Mouse (Mus musculus): Measurements from ENCODE around the gene Jag2. TPM values are rescaled to one million over a fixed set of nuclear protein-coding genes. Genes with fewer than 3 reads are reported as not detected.
A peak's percentile ranks its signal among the peaks of the same experiment; 100 is the strongest.

Jag2 gene
- polyA plus RNA-seq, 1 experiment from 2014 or later: 3.0 TPM

DNA sequence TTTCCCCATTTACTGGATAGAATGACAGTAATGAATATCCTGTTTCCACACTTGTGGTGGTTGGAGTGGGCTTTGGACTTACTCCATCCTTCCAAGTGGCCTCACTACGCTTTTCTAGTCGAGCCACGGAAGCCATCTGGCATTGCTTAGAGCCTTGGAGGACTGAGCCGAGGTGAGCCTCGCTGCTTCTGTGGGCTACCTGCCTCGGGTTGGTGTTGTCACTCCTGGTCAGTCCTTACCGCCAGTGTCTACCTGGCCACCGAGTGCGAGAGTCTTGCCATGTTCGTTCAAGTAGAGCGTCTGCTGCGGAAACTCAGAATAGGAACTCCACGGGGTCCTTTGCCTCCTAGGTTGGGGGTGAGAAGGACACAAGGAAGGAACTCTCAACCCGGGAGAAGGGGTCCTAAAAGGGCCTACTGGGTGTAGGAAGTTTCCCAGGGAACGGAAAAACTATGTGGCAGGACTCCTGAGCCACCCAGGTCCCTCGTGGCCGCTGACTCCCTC, 52.5 kb downstream of the Jag2 start:
- Histone ChIP-seq H3K9me3 (ENCODE audit: control insufficient read depth, low read length) (no peaks in the 10 kb centered on the region), H3K4me1 (ENCODE audit: control insufficient read depth, insufficient read depth, low read length) (peaks cover 10% of the 10 kb centered on the region), H3K27me3 (ENCODE audit: control insufficient read depth, insufficient read depth, low read length) (peaks cover 62% of the 10 kb centered on the region), H3K4me3 (ENCODE audit: low read depth, low read length) (peak overlapping the region; percentile 27), H3K9ac (ENCODE audit: low read length) (no peak overlapping the region), H3K36me3 (ENCODE audit: control insufficient read depth, insufficient read depth, low read length) (no peaks in the 10 kb centered on the region), H3K4me2 (peak overlapping the region; percentile 51), H3K27ac (ENCODE audit: low read depth, low read length) (no peak overlapping the region)
- ATAC-seq (ENCODE audit: low FRiP score) (no peak), DNase-seq (ENCODE audit: low spot score, missing footprints) (peak; percentile 87)
- WGBS: 7% methylated on average over 17 of the region's 17 CpGs

- peaks cover 62% of the 10 kb centered on the region for H3K27me3 ChIP-seq (ENCODE audit: control insufficient read depth, insufficient read depth, low read length)
- WGBS: 6% methylated on average over 28 of the region's 28 CpGs
- H3K4me2 ChIP-seq: peak overlapping the region; percentile 4; the same call in 1 of the 2 replicates
- DNase-seq (ENCODE audit: low spot score, missing footprints) (peak; percentile 92), ATAC-seq (ENCODE audit: low FRiP score) (peak; percentile 6; the same call in 1 of the 2 replicates)
- peaks cover 10% of the 10 kb centered on the region for H3K4me1 ChIP-seq (ENCODE audit: control insufficient read depth, insufficient read depth, low read length)
- H3K4me3 ChIP-seq (ENCODE audit: low read depth, low read length): no peak overlapping the region; the same call in 1 of the 2 replicates
- no peak overlapping the region for H3K27ac ChIP-seq (ENCODE audit: low read depth, low read length)
- H3K9ac ChIP-seq (ENCODE audit: low read length): no peak overlapping the region
- no peaks in the 10 kb centered on the region for H3K36me3 ChIP-seq (ENCODE audit: control insufficient read depth, insufficient read depth, low read length)
- no peaks in the 10 kb centered on the region for H3K9me3 ChIP-seq (ENCODE audit: control insufficient read depth, low read length)
Measured at GRCm38 (mm10) chr12:112876332-112877072, 53.1 kb downstream of the Jag2 start.

GRCm38 (mm10) chr12:112875225-112876013, 54.2 kb downstream of the Jag2 start:
- Histone ChIP-seq H3K27me3 (ENCODE audit: control insufficient read depth, insufficient read depth, low read length) (peaks cover 65% of the 10 kb centered on the region), H3K9ac (ENCODE audit: low read length) (no peak overlapping the region), H3K4me1 (ENCODE audit: control insufficient read depth, insufficient read depth, low read length) (peaks cover 10% of the 10 kb centered on the region), H3K4me2 (no peak overlapping the region), H3K9me3 (ENCODE audit: control insufficient read depth, low read length) (no peaks in the 10 kb centered on the region), H3K4me3 (ENCODE audit: low read depth, low read length) (no peak overlapping the region), H3K27ac (ENCODE audit: low read depth, low read length) (no peak overlapping the region), H3K36me3 (ENCODE audit: control insufficient read depth, insufficient read depth, low read length) (no peaks in the 10 kb centered on the region)
- ATAC-seq (ENCODE audit: low FRiP score) (peak; percentile 55), DNase-seq (ENCODE audit: low spot score, missing footprints) (peak; percentile 98)
- 25% methylated on average over 16 of the region's 16 CpGs for WGBS

GRCm38 (mm10) chr12:112874199-112874598, 55.4 kb downstream of the Jag2 start:
- DNase-seq (ENCODE audit: low spot score, missing footprints) (no peak), ATAC-seq (ENCODE audit: low FRiP score) (no peak)
- WGBS: 16% methylated on average over 22 of the region's 22 CpGs
- Histone ChIP-seq H3K9me3 (ENCODE audit: control insufficient read depth, low read length) (no peaks in the 10 kb centered on the region), H3K9ac (ENCODE audit: low read length) (no peak overlapping the region), H3K4me3 (ENCODE audit: low read depth, low read length) (0 out of 2 replicates have a peak overlapping the region, but pooled peaks have one; percentile 18), H3K4me2 (peak overlapping the region; percentile 39; the same call in 1 of the 2 replicates), H3K36me3 (ENCODE audit: control insufficient read depth, insufficient read depth, low read length) (no peaks in the 10 kb centered on the region), H3K27me3 (ENCODE audit: control insufficient read depth, insufficient read depth, low read length) (peaks cover 64% of the 10 kb centered on the region), H3K4me1 (ENCODE audit: control insufficient read depth, insufficient read depth, low read length) (peaks cover 10% of the 10 kb centered on the region), H3K27ac (ENCODE audit: low read depth, low read length) (no peak overlapping the region)

- H3K27me3 ChIP-seq (ENCODE audit: control insufficient read depth, insufficient read depth, low read length): peaks cover 59% of the 10 kb centered on the region
- peak; percentile 20 for ATAC-seq (ENCODE audit: low FRiP score)
- no peak overlapping the region for H3K9ac ChIP-seq (ENCODE audit: low read length)
- H3K9me3 ChIP-seq (ENCODE audit: control insufficient read depth, low read length): no peaks in the 10 kb centered on the region
- no peaks in the 10 kb centered on the region for H3K36me3 ChIP-seq (ENCODE audit: control insufficient read depth, insufficient read depth, low read length)
- WGBS: 21% methylated on average over 18 of the region's 18 CpGs
- peaks cover 10% of the 10 kb centered on the region for H3K4me1 ChIP-seq (ENCODE audit: control insufficient read depth, insufficient read depth, low read length)
- H3K27ac ChIP-seq (ENCODE audit: low read depth, low read length): no peak overlapping the region
- H3K4me2 ChIP-seq: peak overlapping the region; percentile 39; the same call in 1 of the 2 replicates
- no peak overlapping the region for H3K4me3 ChIP-seq (ENCODE audit: low read depth, low read length)
- peak; percentile 93 for DNase-seq (ENCODE audit: low spot score, missing footprints)
Measured at GRCm38 (mm10) chr12:112873452-112874190, 56.0 kb downstream of the Jag2 start.

- Histone ChIP-seq H3K4me1 (ENCODE audit: control insufficient read depth, insufficient read depth, low read length) (peaks cover 10% of the 10 kb centered on the region), H3K9me3 (ENCODE audit: control insufficient read depth, low read length) (no peaks in the 10 kb centered on the region), H3K27me3 (ENCODE audit: control insufficient read depth, insufficient read depth, low read length) (peaks cover 53% of the 10 kb centered on the region), H3K4me2 (no peak overlapping the region), H3K4me3 (ENCODE audit: low read depth, low read length) (no peak overlapping the region), H3K27ac (ENCODE audit: low read depth, low read length) (no peak overlapping the region), H3K9ac (ENCODE audit: low read length) (no peak overlapping the region), H3K36me3 (ENCODE audit: control insufficient read depth, insufficient read depth, low read length) (no peaks in the 10 kb centered on the region)
- DNase-seq (ENCODE audit: low spot score, missing footprints): no peak
- ATAC-seq (ENCODE audit: low FRiP score): no peak
- WGBS: 82% methylated on average over 10 of the region's 10 CpGs
Measured at GRCm38 (mm10) chr12:112872991-112873390, 56.6 kb downstream of the Jag2 start.

GRCm38 (mm10) chr12:112871272-112871671, 58.3 kb downstream of the Jag2 start:
- 66% methylated on average over 2 of the region's 2 CpGs for WGBS
- no peak overlapping the region for H3K4me3 ChIP-seq (ENCODE audit: low read depth, low read length)
- H3K27me3 ChIP-seq (ENCODE audit: control insufficient read depth, insufficient read depth, low read length): peaks cover 36% of the 10 kb centered on the region
- H3K9ac ChIP-seq (ENCODE audit: low read length): no peak overlapping the region
- H3K36me3 ChIP-seq (ENCODE audit: control insufficient read depth, insufficient read depth, low read length): no peaks in the 10 kb centered on the region
- DNase-seq (ENCODE audit: low spot score, missing footprints): no peak
- peaks cover under 1% of the 10 kb centered on the region; the same call in 1 of the 2 replicates for H3K4me1 ChIP-seq (ENCODE audit: control insufficient read depth, insufficient read depth, low read length)
- ATAC-seq (ENCODE audit: low FRiP score): no peak
- no peak overlapping the region for H3K27ac ChIP-seq (ENCODE audit: low read depth, low read length)
- H3K4me2 ChIP-seq: no peak overlapping the region
- no peaks in the 10 kb centered on the region for H3K9me3 ChIP-seq (ENCODE audit: control insufficient read depth, low read length)

DNA sequence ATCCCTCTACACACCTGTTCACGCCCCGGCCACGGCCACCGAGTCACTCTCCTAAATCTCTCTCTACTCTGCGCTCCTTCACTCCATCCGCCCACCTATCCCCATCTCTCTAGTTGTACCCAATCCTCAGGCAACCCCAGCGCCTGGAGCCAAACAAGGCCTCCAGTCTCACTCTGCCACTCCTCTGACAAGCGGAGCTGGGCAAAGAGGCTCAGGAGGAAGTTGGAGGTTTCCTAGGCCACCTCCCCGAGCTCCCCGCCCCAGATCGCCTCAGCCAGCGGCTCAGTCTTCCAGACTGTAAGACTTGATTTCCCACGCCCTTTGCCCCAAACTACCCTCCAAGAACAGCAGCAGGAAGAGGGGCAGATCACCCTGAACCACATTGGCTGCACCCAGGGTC, 58.8 kb downstream of the Jag2 start:
- H3K4me2 ChIP-seq: no peak overlapping the region
- ATAC-seq (ENCODE audit: low FRiP score) (no peak), DNase-seq (ENCODE audit: low spot score, missing footprints) (no peak)
- WGBS: 58% methylated on average over 13 of the region's 13 CpGs
- H3K9me3 ChIP-seq (ENCODE audit: control insufficient read depth, low read length): no peaks in the 10 kb centered on the region
- no peak overlapping the region for H3K4me3 ChIP-seq (ENCODE audit: low read depth, low read length)
- H3K9ac ChIP-seq (ENCODE audit: low read length): no peak overlapping the region
- H3K27me3 ChIP-seq (ENCODE audit: control insufficient read depth, insufficient read depth, low read length): peaks cover 31% of the 10 kb centered on the region
- no peaks in the 10 kb centered on the region for H3K4me1 ChIP-seq (ENCODE audit: control insufficient read depth, insufficient read depth, low read length)
- no peak overlapping the region for H3K27ac ChIP-seq (ENCODE audit: low read depth, low read length)
- no peaks in the 10 kb centered on the region for H3K36me3 ChIP-seq (ENCODE audit: control insufficient read depth, insufficient read depth, low read length)

Measured in midbrain, embryonic 11.5 days (tissue).